Mouse (Mus musculus) heart, postnatal 0 days (tissue): ENCODE results near the gene Sdf2. TPM values are rescaled to one million over a fixed set of nuclear protein-coding genes. Genes with fewer than 3 reads are reported as not detected.

Source experiments
- ATAC-seq: fragments of 200-750 bp; cut with Nextera tagmentation; 2 replicates; pipeline ENCODE4 v1.8.0; 2017; ENCODE audit warnings: low read depth, moderate number of reproducible peaks, moderate library complexity; ENCODE audit not compliant: insufficient read depth
- DNase-seq: peaks from one replicate; pipeline ENCODE4 v3.0.0-alpha.2; 2016; ENCODE audit warnings: low spot score
- H3K27ac ChIP-seq: fragments of 300-500 bp; sonication (generic); 2 replicates; pipeline ENCODE4 v1.5.1; 2014; ENCODE audit warnings: low read depth, mild to moderate bottlenecking
- H3K27me3 ChIP-seq: fragments of 300-500 bp; sonication (generic); 2 replicates; pipeline ENCODE4 v1.6.1; 2014; ENCODE audit warnings: low read length, mixed read lengths; ENCODE audit not compliant: control insufficient read depth, insufficient read depth
- H3K36me3 ChIP-seq: fragments of 300-500 bp; sonication (generic); replicated peaks from 2 replicates; pipeline ENCODE4 v1.6.1; 2014; ENCODE audit warnings: low read length, mixed read lengths; ENCODE audit not compliant: control insufficient read depth, insufficient read depth
- H3K4me1 ChIP-seq: fragments of 300-500 bp; sonication (generic); 2 replicates; pipeline ENCODE4 v1.6.1; 2014; ENCODE audit warnings: antibody characterized with exemption; ENCODE audit not compliant: control insufficient read depth, insufficient read depth
- H3K4me2 ChIP-seq: fragments of 300-500 bp; sonication (generic); 2 replicates; pipeline ENCODE4 v1.6.1; 2014; ENCODE audit warnings: low read depth, mild to moderate bottlenecking, low read length, moderate library complexity
- H3K4me3 ChIP-seq: fragments of 300-500 bp; sonication (generic); 2 replicates; pipeline ENCODE4 v1.5.1; 2014; ENCODE audit warnings: low read depth, low read length
- H3K9ac ChIP-seq: fragments of 300-500 bp; sonication (generic); replicated peaks from 2 replicates; pipeline ENCODE4 v1.6.1; 2014; ENCODE audit warnings: low read depth, low read length, mixed read lengths
- H3K9me3 ChIP-seq: fragments of 300-500 bp; sonication (generic); replicated peaks from 2 replicates; pipeline ENCODE4 v1.6.1; 2016; ENCODE audit warnings: low read length; ENCODE audit not compliant: control insufficient read depth
- CTCF ChIP-seq: IDR thresholded peaks from 2 replicates; pipeline ENCODE4 v1.5.1; 2016; ENCODE audit warnings: antibody characterized with exemption, control low read depth, low read depth
- EP300 ChIP-seq: IDR thresholded peaks from 2 replicates; pipeline ENCODE4 v1.6.1; 2016; ENCODE audit warnings: antibody characterized with exemption, low read depth
- WGBS: fragments of 180-500 bp; shearing (Covaris S2); extraction: QIAGEN DNeasy Blood & Tissue Kit; methylation state at CpG from one replicate; pipeline ENCODE4 v1.1.7; 2014; 5-methylcytosine and 5-hydroxymethylcytosine counted together
- polyA plus RNA-seq: library from polyadenylated mRNA; unstranded; fragments of >200 nt; fragmentation: Nextera tagmentation; extraction: Ambion mirVana; gene quantifications from 2 replicates; pipeline ENCODE4 v1.2.1, GENCODE M21; 2015
- total RNA-seq: library from RNA; depleted of rRNA; stranded (reverse); fragments of >200 nt; gene quantifications from 2 replicates; pipeline ENCODE4 v1.2.3, GENCODE M21; 2014; ENCODE audit warnings: low replicate concordance

Sdf2 gene
- total and polyA plus RNA-seq, 2 experiments from 2014 or later: 58.9 to 101 TPM

- no peaks in the 10 kb centered on the region for H3K27me3 ChIP-seq
- H3K36me3 ChIP-seq: peaks cover 19% of the 10 kb centered on the region
- ATAC-seq: no peak
- H3K4me3 ChIP-seq: no peak overlapping the region
- no peak overlapping the region for H3K4me2 ChIP-seq
- TF ChIP-seq CTCF (no peak), EP300 (no peak)
- DNase-seq: no peak
- H3K4me1 ChIP-seq: peaks cover 17% of the 10 kb centered on the region
- no peak overlapping the region for H3K9ac ChIP-seq
- no peak overlapping the region for H3K27ac ChIP-seq
- no peaks in the 10 kb centered on the region for H3K9me3 ChIP-seq
- 71% methylated on average over 4 of the region's 4 CpGs for WGBS
Observed at GRCm38 (mm10) chr11:78247727-78248140, 2.2 kb downstream of the Sdf2 start.

- H3K27ac ChIP-seq: no peak overlapping the region
- 89% methylated on average over 1 of the region's 1 CpGs for WGBS
- no peak overlapping the region for H3K4me3 ChIP-seq
- no peak overlapping the region for H3K9ac ChIP-seq
- H3K4me2 ChIP-seq: no peak overlapping the region
- no peaks in the 10 kb centered on the region for H3K4me1 ChIP-seq
- no peak for DNase-seq
- TF ChIP-seq CTCF: peak; percentile 26
- no peak for TF ChIP-seq EP300
- ATAC-seq: no peak
- peaks cover 31% of the 10 kb centered on the region for H3K36me3 ChIP-seq
- H3K9me3 ChIP-seq: no peaks in the 10 kb centered on the region
- 0 out of 2 replicates have a peak, but pooled peaks cover 3% of the 10 kb centered on the region for H3K27me3 ChIP-seq
Observed at GRCm38 (mm10) chr11:78256618-78257017, 11.1 kb downstream of the Sdf2 start.

GRCm38 (mm10) chr11:78260489-78261258 lies 15.1 kb downstream of the Sdf2 start:
- H3K36me3 ChIP-seq: peaks cover 25% of the 10 kb centered on the region
- WGBS: 85% methylated on average over 2 of the region's 2 CpGs
- TF ChIP-seq EP300 (no peak), CTCF (no peak)
- H3K4me2 ChIP-seq: peak overlapping the region; percentile 91
- H3K9me3 ChIP-seq: no peaks in the 10 kb centered on the region
- H3K9ac ChIP-seq: no peak overlapping the region
- no peak overlapping the region for H3K27ac ChIP-seq
- no peaks in the 10 kb centered on the region for H3K4me1 ChIP-seq
- ATAC-seq: no peak
- DNase-seq: no peak
- H3K27me3 ChIP-seq: 0 out of 2 replicates have a peak, but pooled peaks cover 3% of the 10 kb centered on the region
- H3K4me3 ChIP-seq: peak overlapping the region; percentile 97

GRCm38 (mm10) chr11:78261380-78262352 lies 16.1 kb downstream of the Sdf2 start, which contains the start of gene 2610507B11Rik:
2610507B11Rik (plus strand) TSS chr11:78261752.
- Histone ChIP-seq H3K36me3 (peaks cover 33% of the 10 kb centered on the region), H3K27ac (peak within 1 kb of the TSS; percentile 90), H3K27me3 (0 out of 2 replicates have a peak, but pooled peaks cover 3% of the 10 kb centered on the region), H3K4me2 (peak within 1 kb of the TSS; percentile 91), H3K9me3 (no peaks in the 10 kb centered on the region), H3K4me1 (no peaks in the 10 kb centered on the region), H3K9ac (peak within 1 kb of the TSS; percentile 83), H3K4me3 (peak within 1 kb of the TSS; percentile 97)
- TF ChIP-seq EP300 (no peak), CTCF (0 out of 2 replicates have a peak, but pooled peaks have one; percentile 10)
- under 1% methylated on average over 98 of the region's 115 CpGs for WGBS
- ATAC-seq (peak; percentile 97), DNase-seq (peak; percentile 91)

GRCm38 (mm10) chr11:78262550-78262949 lies 17.0 kb downstream of the Sdf2 start:
- peak overlapping the region; percentile 90; the same call in 1 of the 2 replicates for H3K27ac ChIP-seq
- peaks cover 42% of the 10 kb centered on the region for H3K36me3 ChIP-seq
- DNase-seq (peak; percentile 72), ATAC-seq (no peak)
- H3K27me3 ChIP-seq: 0 out of 2 replicates have a peak, but pooled peaks cover 3% of the 10 kb centered on the region
- no peaks in the 10 kb centered on the region for H3K9me3 ChIP-seq
- H3K9ac ChIP-seq: peak overlapping the region; percentile 83
- peak overlapping the region; percentile 91 for H3K4me2 ChIP-seq
- WGBS: 3% methylated on average over 8 of the region's 8 CpGs
- no peaks in the 10 kb centered on the region for H3K4me1 ChIP-seq
- peak overlapping the region; percentile 97 for H3K4me3 ChIP-seq
- TF ChIP-seq EP300 (no peak), CTCF (peak; percentile 68)
